Mouse (Mus musculus) megakaryocyte, embryonic 14.5 days (primary cell): Measurements from ENCODE around the gene Gabrr2.

Source experiments
- FLI1 ChIP-seq: IDR thresholded peaks from 2 replicates; pipeline ENCODE4 v1.6.1; 2012; ENCODE audit warnings: low read length, inconsistent platforms, mixed read lengths
- GATA1 ChIP-seq: IDR thresholded peaks from 3 replicates; pipeline ENCODE4 v1.6.1; 2012; ENCODE audit warnings: mixed read lengths, low read length, inconsistent platforms, borderline replicate concordance

- TF ChIP-seq GATA1 (no peak), FLI1 (no peak)
Observed at GRCm38 (mm10) chr4:33029104-33029503, 33.7 kb upstream of the Gabrr2 start.
